Mouse (Mus musculus) heart, postnatal 10 days (tissue): ENCODE measurements around the gene Igsf10. TPM values are rescaled to one million over a fixed set of nuclear protein-coding genes. Genes with fewer than 3 reads are reported as not detected.

ENCODE experiments used
- DNase-seq, 2 experiments: peaks; one replicate each; pipeline ENCODE4 v3.0.0; 2021
- intact Hi-C: fragments of 180-260 bp; cut with DNase I; formaldehyde crosslinking; loops from one replicate; pipeline ENCODE4 v1.15.1; 2025
- total RNA-seq, 2 experiments: library from RNA; stranded (reverse); gene quantifications; 2 replicates each; pipeline ENCODE4 v1.2.3; 2021

Igsf10 gene
- total RNA-seq, 2 experiments from 2014 or later: 10.1 to 13.1 TPM

DNA sequence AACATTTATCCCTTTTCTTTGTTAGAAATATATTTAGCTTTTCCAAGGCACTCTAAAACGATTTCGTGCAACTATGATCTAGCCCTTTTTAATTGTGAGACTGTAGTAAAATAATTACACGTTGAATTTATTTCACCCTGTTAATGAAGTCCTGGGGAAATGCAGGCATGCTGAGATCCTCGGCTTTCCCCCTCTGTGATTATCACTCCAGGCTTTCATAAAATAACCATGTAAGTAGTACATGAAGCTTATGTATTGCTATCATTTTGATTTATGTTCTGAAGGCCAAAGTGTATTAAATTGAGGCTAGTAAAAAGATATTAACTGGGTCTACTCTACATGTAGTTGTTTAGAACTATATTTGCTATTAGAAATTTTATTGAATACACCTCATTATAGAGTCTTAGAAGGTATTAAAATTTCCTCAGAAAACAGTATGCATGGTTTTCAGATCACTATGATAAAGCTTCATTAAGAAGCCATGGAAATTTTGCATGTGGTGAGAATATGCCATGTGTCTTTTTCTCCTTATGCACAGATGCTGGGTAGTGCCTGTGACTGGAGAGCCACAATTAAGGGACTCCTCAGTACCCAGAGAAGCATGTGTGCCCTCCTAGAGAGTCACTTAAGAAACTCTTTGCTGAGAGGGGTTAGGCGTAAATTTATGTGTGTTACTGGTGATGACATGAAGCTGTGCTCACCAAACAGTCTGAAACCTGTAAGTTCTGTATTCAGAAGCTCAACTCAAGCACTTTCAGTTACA lies 50.6 kb downstream of the Igsf10 start:
- intact Hi-C loops: no loop called here
- no peak for DNase-seq

DNA sequence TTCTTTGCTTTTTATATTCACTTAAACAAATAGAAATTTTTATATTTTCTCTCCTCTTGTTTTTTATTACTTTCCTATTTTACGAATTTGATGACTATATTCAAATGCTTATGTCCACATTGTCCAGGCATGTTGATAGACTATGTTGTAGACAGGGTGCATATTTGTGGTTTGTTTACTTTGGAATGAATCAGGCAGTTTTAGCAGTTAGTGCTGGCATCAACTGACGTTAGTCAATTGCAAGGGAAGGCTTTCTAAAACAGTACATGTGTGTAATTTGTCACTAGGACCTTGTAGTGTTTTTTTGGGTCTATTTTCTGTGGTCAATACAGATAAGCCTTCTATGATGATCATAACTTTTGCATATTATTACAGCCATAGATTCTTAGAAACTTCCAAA lies 53.6 kb downstream of the Igsf10 start:
- no peak for DNase-seq
- intact Hi-C loops: no loop called here

DNA sequence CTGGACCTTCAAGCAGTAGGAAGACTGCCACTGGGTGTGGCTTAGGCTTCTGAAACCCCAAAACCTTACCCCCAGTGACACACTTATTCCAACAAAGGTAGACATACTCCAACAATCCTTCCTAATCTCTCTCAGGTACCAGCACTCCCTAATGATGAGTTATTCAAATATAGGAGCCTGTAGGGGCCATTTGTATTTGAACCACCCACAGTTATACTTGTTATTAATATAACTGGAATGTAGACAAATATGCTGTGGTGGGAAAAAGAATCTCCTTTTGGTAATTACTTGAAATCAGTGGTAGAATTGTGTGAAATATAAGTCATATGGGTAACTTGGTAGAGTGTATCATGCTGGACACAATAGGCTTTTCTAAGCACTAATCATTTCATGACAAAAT lies 65.6 kb downstream of the Igsf10 start:
- DNase-seq: no peak
- intact Hi-C loops: no loop called here

DNA sequence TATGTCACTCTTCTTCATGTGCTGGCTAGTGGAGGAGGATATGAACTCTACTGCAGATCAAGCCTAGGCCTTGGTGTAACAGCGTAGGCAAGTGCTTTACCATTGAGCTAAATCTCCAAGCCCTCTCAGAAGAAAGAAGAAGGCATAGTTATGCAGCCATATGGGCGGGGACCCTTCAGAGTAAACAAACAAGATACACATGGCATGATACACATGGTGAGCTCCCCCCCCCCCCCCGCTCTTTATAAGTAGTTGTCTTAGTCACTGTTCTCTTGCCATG lies 66.0 kb downstream of the Igsf10 start:
- intact Hi-C loops: no loop called here

DNA sequence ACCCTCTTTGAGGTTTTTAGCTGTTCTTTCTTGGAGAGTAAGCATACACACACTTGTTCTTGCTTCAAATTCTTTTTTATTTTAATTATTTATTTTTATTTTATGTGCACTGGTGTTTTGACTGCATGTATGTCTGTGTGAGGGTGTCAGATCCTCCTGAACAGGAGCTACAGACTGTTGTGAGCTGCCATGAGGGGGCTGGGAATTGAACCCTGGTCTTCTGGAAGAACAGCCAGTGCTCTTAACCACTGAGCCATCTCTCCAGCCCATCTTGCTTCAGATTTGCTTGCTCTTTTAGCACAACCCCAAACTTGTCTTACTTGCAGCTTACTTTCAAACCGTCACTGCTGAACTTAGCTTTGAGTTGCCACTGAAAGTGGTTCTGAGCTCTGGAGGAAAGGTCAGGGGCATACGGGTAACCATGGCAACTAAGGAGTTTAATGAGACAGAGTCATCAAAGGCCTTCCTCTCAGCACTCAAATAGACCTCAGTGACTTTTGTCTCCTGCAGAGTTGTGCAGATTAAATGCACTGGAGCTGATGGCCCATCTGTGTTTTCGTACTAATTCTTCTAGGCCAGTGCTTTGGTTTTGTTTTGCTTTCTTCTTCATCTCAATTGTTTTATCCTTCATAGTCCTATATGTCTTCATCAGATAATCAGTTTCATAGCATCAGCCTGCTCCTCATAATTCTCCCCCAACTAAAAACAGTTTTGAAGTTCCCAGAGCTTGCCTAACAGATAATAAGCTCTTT lies 66.5 kb downstream of the Igsf10 start:
- intact Hi-C loops: no loop called here
- DNase-seq: no peak

More for the DNA sequence above, 66.0 kb downstream of the Igsf10 start:
- DNase-seq: no peak

DNA sequence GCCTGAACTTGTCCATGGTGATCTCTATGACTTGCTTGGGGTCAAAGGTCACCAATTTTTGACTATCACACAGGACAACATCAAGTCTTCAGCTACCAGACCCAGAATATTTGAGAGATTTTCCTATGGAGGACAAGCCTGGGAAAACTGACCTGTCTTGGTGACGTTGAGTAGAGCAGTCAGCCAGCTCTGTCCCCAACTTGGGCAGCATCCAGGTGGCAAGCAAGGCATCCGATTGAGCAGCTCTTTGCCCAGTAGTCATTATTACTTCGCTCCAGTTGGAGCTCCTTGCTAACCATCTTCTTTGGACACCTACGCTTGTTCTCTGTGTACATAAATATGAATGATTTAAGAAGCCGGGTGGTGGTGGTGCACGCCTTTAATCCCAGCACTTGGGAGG lies 73.4 kb downstream of the Igsf10 start:
- intact Hi-C loops: no loop called here
- no peak for DNase-seq

Other genes with a start within 250 kb of the Igsf10 start
- gene Gpr171, start 242.6 kb downstream of the Igsf10 start, total RNA-seq: not detected
- 1 to 10 TPM; 6.0 to 6.7 TPM for gene P2ry14, start 190.8 kb downstream of the Igsf10 start, total RNA-seq
- not detected for gene Gpr87, start 149.3 kb downstream of the Igsf10 start, total RNA-seq
- gene P2ry13, start 133.5 kb downstream of the Igsf10 start, total RNA-seq: under 1 TPM; 0.69 to 0.79 TPM
- gene P2ry12, start 81.5 kb downstream of the Igsf10 start, total RNA-seq: 1 to 10 TPM; 2.0 to 2.1 TPM